Mouse (Mus musculus) cortical plate, adult 2 months (tissue): ENCODE data around the gene Sept4.

ENCODE experiments used
- CTCF ChIP-seq: fragments of 200-500 bp; IDR thresholded peaks from 2 replicates; pipeline ENCODE4 v1.5.1; 2011; ENCODE audit warnings: mild to moderate bottlenecking, control low read depth, low read length; ENCODE audit not compliant: insufficient read depth; ENCODE audit errors: extremely low read depth
- POLR2A ChIP-seq: fragments of 200-500 bp; IDR thresholded peaks from 2 replicates; pipeline ENCODE4 v1.6.1; 2011; ENCODE audit warnings: mild to moderate bottlenecking, low read length, control low read depth; ENCODE audit not compliant: insufficient read depth; ENCODE audit errors: extremely low read depth

DNA sequence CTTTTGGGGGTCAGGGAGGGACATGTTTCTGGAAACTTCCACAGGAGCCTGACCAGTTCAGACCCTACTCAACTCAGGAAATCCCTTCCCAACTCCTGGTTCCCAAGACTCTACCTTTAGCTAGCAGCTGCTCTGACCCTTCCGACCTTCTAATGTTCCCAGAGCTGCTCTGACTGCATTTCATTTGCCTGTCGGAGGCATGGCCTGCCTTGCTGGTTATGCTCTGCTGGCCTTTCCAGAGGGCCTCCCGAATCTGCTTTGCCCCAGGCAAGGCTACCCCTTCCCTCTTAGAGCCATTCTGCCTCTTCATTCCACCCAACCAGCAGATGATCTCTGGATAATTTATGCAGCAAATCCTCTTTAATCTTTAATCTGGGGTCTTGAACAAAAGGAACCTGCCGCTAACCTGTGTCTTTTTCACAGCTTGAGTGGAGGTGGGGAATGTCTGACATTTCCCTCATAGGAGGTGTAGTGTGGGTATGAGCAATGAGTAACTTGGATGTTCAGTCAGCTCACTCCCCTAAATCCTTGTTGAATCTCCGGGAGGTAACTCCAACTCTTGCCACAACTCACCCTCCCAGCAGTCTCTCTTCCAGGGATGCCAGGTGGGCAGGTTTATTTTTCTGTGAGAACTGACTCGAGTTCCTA is 9.0 kb downstream of the Sept4 start:
- TF ChIP-seq CTCF (no peak), POLR2A (no peak)
